Mouse (Mus musculus): ENCODE measurements around the gene Gigyf2. TPM values are rescaled to one million over a fixed set of nuclear protein-coding genes. Genes with fewer than 3 reads are reported as not detected.
"Not testable (repeated sequence)": the region's sequence is repeated elsewhere in the genome, so short reads cannot be mapped to it uniquely, and the experiment has no call there.

Gigyf2 gene
- polyA plus RNA-seq, 1 experiment from 2014 or later: 47.5 TPM

DNA sequence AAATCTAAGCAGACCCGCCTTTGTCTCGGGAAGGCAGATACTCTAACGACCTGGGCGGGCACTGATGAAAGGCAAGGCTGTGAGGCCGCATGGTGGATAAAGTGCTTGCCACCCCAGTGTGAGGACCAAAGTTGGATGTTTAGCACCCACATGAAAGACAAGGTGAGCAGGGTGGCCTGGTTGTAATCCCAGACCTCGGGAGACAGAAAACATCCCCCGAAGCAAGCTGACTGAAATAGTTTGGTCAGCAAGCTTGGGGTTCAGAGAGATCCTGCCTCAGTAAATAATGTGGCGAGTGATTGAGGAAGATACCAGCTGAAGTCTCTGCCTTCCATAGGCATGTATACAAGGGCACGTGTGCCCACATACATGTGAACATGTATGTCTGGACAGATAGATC is 140.7 kb downstream of the Gigyf2 start:
- no peak overlapping the region for H3K27ac ChIP-seq
- no peak overlapping the region for H3K4me2 ChIP-seq (replicated peaks)
- H3K9me3 ChIP-seq: no peaks in the 10 kb centered on the region
- H3K4me3 ChIP-seq (replicated peaks): no peak overlapping the region
- no peaks in the 10 kb centered on the region for H3K4me1 ChIP-seq (replicated peaks)
- ATAC-seq: no peak
- H3K9ac ChIP-seq: no peak overlapping the region
- H3K27me3 ChIP-seq (replicated peaks): no peaks in the 10 kb centered on the region
- WGBS: 67% methylated on average over 9 of the region's 9 CpGs
- H3K36me3 ChIP-seq: no peaks in the 10 kb centered on the region

GRCm38 (mm10) chr1:87468321-87468720 is 141.5 kb downstream of the Gigyf2 start:
- Histone ChIP-seq H3K9me3 (no peaks in the 10 kb centered on the region), H3K4me2 (replicated peaks) (no peak overlapping the region), H3K4me3 (replicated peaks) (no peak overlapping the region), H3K9ac (no peak overlapping the region), H3K27me3 (replicated peaks) (no peaks in the 10 kb centered on the region), H3K27ac (no peak overlapping the region), H3K36me3 (no peaks in the 10 kb centered on the region), H3K4me1 (replicated peaks) (no peaks in the 10 kb centered on the region)
- ATAC-seq: no peak
- 70% methylated on average over 6 of the region's 6 CpGs for WGBS

GRCm38 (mm10) chr1:87469971-87470370 is 143.2 kb downstream of the Gigyf2 start, which contains the start of gene Snorc:
TSS of gene Snorc (plus strand) at chr1:87470271.
- H3K27me3 ChIP-seq (replicated peaks); H3K9ac ChIP-seq; H3K4me3 ChIP-seq (replicated peaks); H3K4me2 ChIP-seq (replicated peaks); H3K9me3 ChIP-seq; ATAC-seq; H3K27ac ChIP-seq; H3K36me3 ChIP-seq; H3K4me1 ChIP-seq (replicated peaks): not testable (repeated sequence)
- 45% methylated on average over 8 of the region's 10 CpGs for WGBS

DNA sequence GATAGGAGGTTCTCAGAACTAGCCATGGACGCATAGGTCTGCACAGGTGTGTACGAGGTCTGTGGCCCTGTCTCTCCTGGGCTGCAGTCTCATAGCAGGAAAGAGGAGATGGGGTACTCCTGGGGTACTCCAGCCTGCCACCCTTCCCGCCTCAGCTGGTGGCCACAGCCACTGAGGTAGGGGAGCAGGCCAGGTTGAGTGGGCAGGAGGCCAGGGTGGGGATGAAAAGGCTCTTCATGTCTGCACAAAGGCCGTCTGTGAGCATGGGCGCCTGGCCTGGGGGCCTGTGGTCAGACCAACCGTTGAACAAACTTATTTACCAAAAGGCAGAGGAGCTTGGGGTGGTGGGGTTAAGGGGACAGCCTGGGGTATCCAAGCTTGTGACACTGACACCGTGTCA is 145.1 kb downstream of the Gigyf2 start:
- no peak overlapping the region for H3K4me3 ChIP-seq (replicated peaks)
- H3K4me2 ChIP-seq (replicated peaks): no peak overlapping the region
- ATAC-seq: no peak
- no peaks in the 10 kb centered on the region for H3K36me3 ChIP-seq
- H3K4me1 ChIP-seq (replicated peaks): peaks cover 5% of the 10 kb centered on the region; the same call in 1 of the 2 replicates
- peaks cover 21% of the 10 kb centered on the region for H3K27me3 ChIP-seq (replicated peaks)
- H3K9ac ChIP-seq: no peak overlapping the region
- H3K9me3 ChIP-seq: no peaks in the 10 kb centered on the region
- no peak overlapping the region for H3K27ac ChIP-seq
- 80% methylated on average over 7 of the region's 7 CpGs for WGBS

- no peaks in the 10 kb centered on the region for H3K9me3 ChIP-seq
- peak; percentile 14; the same call in 1 of the 2 replicates for ATAC-seq
- 68% methylated on average over 7 of the region's 7 CpGs for WGBS
- H3K9ac ChIP-seq: no peak overlapping the region
- peaks cover 5% of the 10 kb centered on the region; the same call in 1 of the 2 replicates for H3K4me1 ChIP-seq (replicated peaks)
- peaks cover 21% of the 10 kb centered on the region for H3K27me3 ChIP-seq (replicated peaks)
- H3K36me3 ChIP-seq: no peaks in the 10 kb centered on the region
- no peak overlapping the region for H3K4me3 ChIP-seq (replicated peaks)
- no peak overlapping the region for H3K27ac ChIP-seq
- H3K4me2 ChIP-seq (replicated peaks): no peak overlapping the region
Measured at GRCm38 (mm10) chr1:87472576-87472975, 145.8 kb downstream of the Gigyf2 start.

- 5% methylated on average over 42 of the region's 42 CpGs for WGBS
- Histone ChIP-seq H3K4me3 (replicated peaks) (peak overlapping the region; percentile 25), H3K27ac (no peak overlapping the region), H3K9me3 (no peaks in the 10 kb centered on the region), H3K4me2 (replicated peaks) (peak overlapping the region; percentile 55), H3K9ac (no peak overlapping the region), H3K36me3 (no peaks in the 10 kb centered on the region), H3K4me1 (replicated peaks) (peaks cover 5% of the 10 kb centered on the region; the same call in 1 of the 2 replicates), H3K27me3 (replicated peaks) (peaks cover 21% of the 10 kb centered on the region)
- ATAC-seq: peak; percentile 30
Measured at GRCm38 (mm10) chr1:87475076-87475895, 148.5 kb downstream of the Gigyf2 start.

DNA sequence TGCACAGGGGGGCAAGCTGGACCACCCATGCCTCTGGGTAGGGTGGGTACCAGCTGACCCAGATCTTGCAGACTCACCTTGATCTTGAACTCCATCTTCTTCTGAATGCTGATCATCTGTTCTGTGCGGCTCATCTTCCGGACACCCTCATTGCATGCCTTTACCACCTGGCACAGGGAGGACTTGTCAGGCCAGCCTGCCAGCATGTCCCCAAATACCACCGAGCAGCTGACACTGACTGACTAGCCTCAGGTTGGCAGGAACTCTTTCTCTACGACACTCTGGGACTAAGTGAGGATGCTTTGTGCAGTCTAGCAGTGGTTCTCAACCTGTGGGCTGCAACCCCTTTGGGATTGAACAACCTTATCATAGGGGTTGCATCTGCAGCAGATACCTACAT is 155.7 kb downstream of the Gigyf2 start:
- H3K4me3 ChIP-seq (replicated peaks): no peak overlapping the region
- H3K4me2 ChIP-seq (replicated peaks): no peak overlapping the region
- no peak for ATAC-seq
- H3K9ac ChIP-seq: no peak overlapping the region
- 89% methylated on average over 4 of the region's 4 CpGs for WGBS
- no peaks in the 10 kb centered on the region for H3K27me3 ChIP-seq (replicated peaks)
- H3K4me1 ChIP-seq (replicated peaks): no peaks in the 10 kb centered on the region
- H3K36me3 ChIP-seq: no peaks in the 10 kb centered on the region
- H3K9me3 ChIP-seq: no peaks in the 10 kb centered on the region
- no peak overlapping the region for H3K27ac ChIP-seq

DNA sequence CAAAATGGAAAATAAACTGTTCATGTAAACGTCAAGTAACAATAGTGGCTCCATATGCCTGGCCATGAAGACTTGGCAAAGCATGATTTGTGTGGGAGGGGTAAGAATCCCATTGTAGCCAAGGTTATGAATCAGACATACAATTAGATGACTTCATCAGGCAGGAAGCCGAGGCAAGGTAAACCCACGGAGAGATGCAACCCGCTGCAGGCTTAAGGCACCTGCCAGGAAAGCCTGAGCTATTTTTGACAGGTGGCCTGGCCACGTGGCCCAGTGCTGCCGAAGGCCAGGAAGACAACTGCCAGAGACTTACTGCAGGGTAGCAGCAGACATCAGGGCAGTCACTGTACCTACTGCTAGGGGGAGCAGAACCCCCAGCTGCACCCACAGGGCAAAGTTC is 159.6 kb downstream of the Gigyf2 start:
- Histone ChIP-seq H3K9ac (no peak overlapping the region), H3K4me1 (replicated peaks) (no peaks in the 10 kb centered on the region), H3K9me3 (no peaks in the 10 kb centered on the region), H3K27me3 (replicated peaks) (no peaks in the 10 kb centered on the region), H3K4me3 (replicated peaks) (no peak overlapping the region), H3K27ac (no peak overlapping the region), H3K36me3 (no peaks in the 10 kb centered on the region), H3K4me2 (replicated peaks) (no peak overlapping the region)
- 54% methylated on average over 6 of the region's 6 CpGs for WGBS
- ATAC-seq: no peak

DNA sequence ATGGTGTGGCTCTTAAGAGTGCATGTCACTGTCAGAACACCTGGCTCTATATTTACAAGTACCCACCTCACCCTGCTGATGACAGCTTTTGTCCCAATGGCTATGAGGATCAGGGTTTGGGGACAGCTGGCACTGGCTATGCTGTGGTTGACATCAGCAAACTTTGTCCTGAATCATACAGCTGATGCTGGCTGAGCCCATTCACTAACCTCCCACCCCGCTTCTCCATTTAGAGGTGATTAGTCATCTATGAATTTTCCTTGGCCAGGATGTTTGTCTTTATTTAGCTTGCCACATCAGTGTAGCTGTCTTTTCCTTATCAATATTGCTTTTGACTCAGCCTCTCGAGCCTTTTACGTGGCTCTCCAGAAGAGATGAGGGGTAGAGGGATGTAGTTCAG is 165.5 kb downstream of the Gigyf2 start:
- Histone ChIP-seq H3K4me2 (replicated peaks) (no peak overlapping the region), H3K4me1 (replicated peaks) (no peaks in the 10 kb centered on the region), H3K27ac (no peak overlapping the region), H3K27me3 (replicated peaks) (no peaks in the 10 kb centered on the region), H3K4me3 (replicated peaks) (no peak overlapping the region), H3K36me3 (no peaks in the 10 kb centered on the region), H3K9ac (no peak overlapping the region), H3K9me3 (no peaks in the 10 kb centered on the region)
- WGBS: 75% methylated on average over 3 of the region's 3 CpGs
- ATAC-seq: no peak

DNA sequence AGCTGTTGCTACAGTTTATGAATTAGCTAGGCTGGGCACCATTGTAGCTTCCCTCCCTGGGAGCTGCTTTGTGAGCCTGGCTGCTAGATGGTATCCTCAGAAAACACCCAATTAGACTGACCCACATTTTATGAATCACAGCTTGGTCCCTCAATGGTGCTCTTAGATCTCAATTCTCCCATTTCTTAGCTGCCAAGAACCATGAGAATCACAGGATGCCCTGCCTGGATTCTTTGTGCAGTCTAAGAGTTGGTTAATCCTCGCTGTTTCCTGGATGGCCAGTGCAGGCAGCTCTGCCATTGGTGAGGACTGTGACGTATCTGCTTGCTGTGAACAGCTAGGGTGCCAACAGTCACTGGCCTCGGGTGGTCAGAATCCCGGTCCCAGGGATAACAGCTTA is 166.7 kb downstream of the Gigyf2 start:
- Histone ChIP-seq H3K27ac (no peak overlapping the region), H3K36me3 (no peaks in the 10 kb centered on the region), H3K4me2 (replicated peaks) (no peak overlapping the region), H3K27me3 (replicated peaks) (no peaks in the 10 kb centered on the region), H3K9ac (no peak overlapping the region), H3K4me1 (replicated peaks) (no peaks in the 10 kb centered on the region), H3K4me3 (replicated peaks) (no peak overlapping the region), H3K9me3 (no peaks in the 10 kb centered on the region)
- ATAC-seq: no peak
- WGBS: 79% methylated on average over 4 of the region's 4 CpGs

Other genes with a start within 250 kb of the Gigyf2 start
- gene Alppl2, start 237.1 kb upstream of the Gigyf2 start, polyA plus RNA-seq (2015; fragmentation: Nextera tagmentation; extraction: Ambion mirVana): not detected in 2 replicates
- 113 and 131 TPM in 2 replicates for gene Alpi, start 225.4 kb upstream of the Gigyf2 start, polyA plus RNA-seq (2015; fragmentation: Nextera tagmentation; extraction: Ambion mirVana)
- gene Akp3, start 202.0 kb upstream of the Gigyf2 start, polyA plus RNA-seq (2015; fragmentation: Nextera tagmentation; extraction: Ambion mirVana): 0.11 TPM in 1 of 2 replicates, not detected in the other
- 2.4 and 2.5 TPM in 2 replicates for gene Ecel1, start 170.5 kb upstream of the Gigyf2 start, polyA plus RNA-seq (2015; fragmentation: Nextera tagmentation; extraction: Ambion mirVana)
- not detected in 2 replicates for gene Prss56, start 143.7 kb upstream of the Gigyf2 start, polyA plus RNA-seq (2015; fragmentation: Nextera tagmentation; extraction: Ambion mirVana)
- gene Chrnd, start 136.4 kb upstream of the Gigyf2 start, polyA plus RNA-seq (2015; fragmentation: Nextera tagmentation; extraction: Ambion mirVana): not detected in 2 replicates
- 0.18 TPM in 1 of 2 replicates, not detected in the other for gene Chrng, start 122.3 kb upstream of the Gigyf2 start, polyA plus RNA-seq (2015; fragmentation: Nextera tagmentation; extraction: Ambion mirVana)
- 169 and 170 TPM in 2 replicates for gene Eif4e2, start 113.1 kb upstream of the Gigyf2 start, polyA plus RNA-seq (2015; fragmentation: Nextera tagmentation; extraction: Ambion mirVana)
- 0.08 and 0.57 TPM in 2 replicates for gene Efhd1, start 62.6 kb upstream of the Gigyf2 start, polyA plus RNA-seq (2015; fragmentation: Nextera tagmentation; extraction: Ambion mirVana)
- gene Kcnj13, start 67.7 kb downstream of the Gigyf2 start, polyA plus RNA-seq (2015; fragmentation: Nextera tagmentation; extraction: Ambion mirVana): 0.45 and 0.62 TPM in 2 replicates
- not detected in 2 replicates for gene Snorc, start 143.3 kb downstream of the Gigyf2 start, polyA plus RNA-seq (2015; fragmentation: Nextera tagmentation; extraction: Ambion mirVana)
- gene Neu2, start 182.9 kb downstream of the Gigyf2 start, polyA plus RNA-seq (2015; fragmentation: Nextera tagmentation; extraction: Ambion mirVana): 3.2 and 3.4 TPM in 2 replicates
- 17.9 and 19.6 TPM in 2 replicates for gene Ngef, start 246.9 kb downstream of the Gigyf2 start, polyA plus RNA-seq (2015; fragmentation: Nextera tagmentation; extraction: Ambion mirVana)